Mouse (Mus musculus): ENCODE measurements at regions not wholly inside any gene's neighbourhood (a gene's known extent, or its start where the extent isn't known, plus 50 kb on each side); places are given as distances from the start of the nearest gene placed in this dataset.
A peak's percentile ranks its signal among the peaks of the same experiment; 100 is the strongest.

GRCm38 (mm10) chr1:184402985-184403384, 329.4 kb downstream of the Hlx start:
- TF ChIP-seq USF1 (IDR thresholded peaks at IDR 0.05; ENCODE audit: low read depth) (no peak), CTCF (IDR thresholded peaks at IDR 0.05; ENCODE audit: control insufficient read depth, insufficient read depth, insufficient read length) (no peak), MAX (IDR thresholded peaks at IDR 0.05) (no peak), MYOD1 (IDR thresholded peaks at IDR 0.05; ENCODE audit: control insufficient read depth, insufficient read length, low read depth) (no peak), FOSL1 (IDR thresholded peaks at IDR 0.05; ENCODE audit: insufficient read depth, low read length, poor library complexity, severe bottlenecking) (no peak), CEBPB (IDR thresholded peaks at IDR 0.05; ENCODE audit: low read depth) (peak; percentile 69)

Data from C2C12 (cell line).